Mouse (Mus musculus): ENCODE measurements around the gene Cops4.
A peak's percentile ranks its signal among the peaks of the same experiment; 100 is the strongest.

The Cops4 gene

DNA sequence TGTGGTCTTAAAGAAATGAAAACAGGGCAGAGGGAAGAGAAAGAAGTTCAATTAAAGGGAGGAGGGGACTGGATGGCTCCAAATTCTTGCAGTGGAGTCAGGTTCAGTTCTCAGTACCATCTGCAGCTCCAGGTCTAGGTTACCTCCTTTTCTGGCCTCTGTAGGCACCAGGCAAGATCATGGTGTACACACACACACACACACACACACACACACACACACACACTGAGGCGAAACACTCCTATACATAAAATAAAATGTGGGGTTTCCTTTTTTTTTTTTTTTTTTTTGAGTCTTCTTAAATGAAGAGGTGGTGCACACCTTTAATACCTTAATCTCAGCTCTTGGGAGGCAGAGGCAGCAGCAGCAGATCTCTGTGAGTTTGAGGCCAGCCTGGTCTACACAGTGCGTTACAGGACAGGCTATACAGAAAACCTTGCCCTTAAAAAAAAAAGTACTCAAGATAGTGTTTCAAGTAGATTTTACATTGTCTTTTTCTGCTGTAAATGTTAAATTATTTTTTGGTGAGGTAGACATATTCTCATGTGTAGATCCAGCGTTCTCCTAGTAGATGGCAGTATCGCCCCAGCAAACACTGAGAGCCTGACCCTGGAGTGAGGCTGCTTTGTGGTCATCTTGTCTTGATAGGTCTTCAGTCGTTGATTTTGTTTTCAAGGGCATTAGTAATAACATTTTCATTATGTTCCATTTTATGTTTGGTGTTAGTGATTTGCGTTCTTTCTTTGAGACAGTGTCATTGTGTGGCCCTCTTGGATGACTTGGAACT lies 28.4 kb downstream of the Cops4 start:
- DNase-seq (ENCODE audit: low read depth) = peak; percentile 29

DNA sequence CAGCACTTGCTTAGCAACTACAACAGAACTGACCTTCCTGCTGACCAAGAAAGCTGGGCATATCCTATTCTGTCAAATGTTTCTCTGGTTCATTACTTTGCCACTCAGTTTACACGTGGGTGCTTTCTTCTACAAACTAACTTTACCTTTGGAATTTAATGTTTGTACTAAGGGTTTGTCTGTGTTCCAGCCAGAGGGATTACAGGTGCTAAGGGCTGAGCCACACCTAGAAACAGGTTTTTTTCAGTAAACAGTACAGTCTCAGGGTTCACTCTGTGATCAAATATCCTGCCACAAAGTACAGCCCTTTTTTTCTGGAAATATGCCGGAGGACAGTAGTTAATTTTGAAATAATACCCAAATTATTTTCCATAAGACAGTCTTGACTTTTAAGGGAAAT lies 30.1 kb downstream of the Cops4 start:
- DNase-seq (ENCODE audit: low read depth) = no peak

DNA sequence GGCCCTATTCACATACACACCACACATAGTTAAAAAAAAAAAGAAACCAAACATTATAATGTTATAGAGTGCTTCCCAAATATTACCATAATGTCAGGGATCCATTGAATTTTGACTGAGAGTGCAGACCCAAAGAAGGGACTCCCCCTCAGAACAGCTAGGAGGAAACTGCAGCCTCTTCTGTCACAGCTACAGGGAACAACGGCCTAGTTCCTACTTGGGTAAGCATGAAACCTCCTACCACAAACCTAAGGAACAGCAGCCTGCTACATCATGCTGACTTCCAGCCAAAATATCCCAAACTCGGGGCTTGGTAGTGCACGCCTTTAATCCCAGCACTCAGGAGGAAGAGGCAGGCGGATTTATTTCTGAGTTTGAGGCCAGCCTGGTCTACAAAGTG lies 31.2 kb downstream of the Cops4 start:
- DNase-seq (ENCODE audit: low read depth) = no peak

DNA sequence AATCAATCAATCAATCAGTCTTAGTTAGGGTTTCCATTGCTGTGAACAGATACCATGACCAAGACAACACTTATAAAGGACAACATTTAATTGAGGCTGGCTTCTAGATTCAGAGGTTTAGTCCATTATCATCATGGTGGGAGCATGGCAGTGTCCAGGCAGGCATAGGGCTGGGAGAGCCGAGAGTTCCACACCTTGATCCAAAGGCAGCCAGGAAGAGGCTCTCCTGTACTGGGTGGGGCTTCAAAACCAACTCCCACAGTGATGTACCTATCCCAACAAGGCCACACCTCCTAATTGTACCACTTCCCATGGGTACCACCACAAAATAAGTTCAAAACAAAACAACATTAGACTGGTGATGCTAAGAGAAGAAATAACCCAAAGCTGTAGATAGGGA lies 32.0 kb downstream of the Cops4 start:
- DNase-seq (ENCODE audit: low read depth) = no peak

DNA sequence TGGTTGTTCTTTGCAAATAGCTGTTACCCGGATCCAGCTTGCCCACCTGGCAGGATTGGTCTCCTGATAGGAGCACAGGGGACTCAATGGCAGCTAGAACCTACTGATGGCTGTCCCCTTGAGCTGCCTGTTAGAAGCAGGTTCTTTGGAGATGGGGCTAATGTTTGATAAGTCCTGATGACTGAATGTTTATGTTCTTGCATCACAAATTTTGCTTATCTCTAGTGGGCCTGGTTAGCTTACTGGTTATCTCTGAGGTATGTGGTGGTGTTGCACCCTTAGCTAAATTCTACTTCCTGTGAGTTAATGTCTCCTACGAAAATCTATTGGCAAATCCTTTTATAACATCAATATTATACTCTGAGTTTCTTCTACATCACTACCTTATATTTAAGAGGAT lies 33.8 kb downstream of the Cops4 start:
- no peak for DNase-seq (ENCODE audit: low read depth)

DNA sequence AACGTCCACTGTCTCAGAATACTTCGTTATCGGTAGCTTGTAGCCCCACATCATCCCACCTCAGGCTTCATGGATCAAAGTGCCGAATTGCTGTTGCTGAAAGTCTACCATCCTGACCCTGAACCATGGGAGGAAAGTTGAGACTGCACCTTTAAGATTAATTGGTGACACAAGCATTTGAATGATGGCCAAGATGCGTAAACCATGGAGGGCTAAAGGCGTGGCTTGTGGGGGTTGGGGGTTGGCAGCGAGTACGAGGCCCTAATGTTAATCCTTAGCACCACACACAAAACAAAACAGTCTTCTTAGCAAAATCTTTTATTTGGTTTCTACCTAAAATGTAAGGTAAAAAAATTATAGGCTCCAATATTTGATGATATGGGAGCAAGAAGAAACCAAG lies 35.3 kb downstream of the Cops4 start:
- DNase-seq (ENCODE audit: low read depth) = no peak

DNA sequence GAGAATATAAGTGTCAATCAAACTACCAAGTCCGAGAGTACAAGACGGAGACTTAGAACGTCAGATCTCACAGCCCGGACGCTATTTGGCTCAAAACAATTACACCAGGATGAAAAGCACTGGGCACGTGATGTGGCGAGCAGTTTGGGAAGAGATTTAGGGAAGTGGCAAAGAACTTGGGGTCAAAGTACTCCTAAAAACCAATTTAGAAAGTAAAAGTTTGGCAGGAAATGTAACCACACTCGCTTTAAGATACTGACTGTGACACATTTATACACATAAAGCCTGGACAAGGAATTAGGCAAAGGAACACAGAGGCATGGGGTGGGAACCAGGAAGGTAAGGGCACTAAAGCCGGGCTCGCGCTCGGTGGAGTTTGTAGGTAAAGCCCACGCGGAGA lies 38.9 kb downstream of the Cops4 start:
- no peak for DNase-seq (ENCODE audit: low read depth)

DNA sequence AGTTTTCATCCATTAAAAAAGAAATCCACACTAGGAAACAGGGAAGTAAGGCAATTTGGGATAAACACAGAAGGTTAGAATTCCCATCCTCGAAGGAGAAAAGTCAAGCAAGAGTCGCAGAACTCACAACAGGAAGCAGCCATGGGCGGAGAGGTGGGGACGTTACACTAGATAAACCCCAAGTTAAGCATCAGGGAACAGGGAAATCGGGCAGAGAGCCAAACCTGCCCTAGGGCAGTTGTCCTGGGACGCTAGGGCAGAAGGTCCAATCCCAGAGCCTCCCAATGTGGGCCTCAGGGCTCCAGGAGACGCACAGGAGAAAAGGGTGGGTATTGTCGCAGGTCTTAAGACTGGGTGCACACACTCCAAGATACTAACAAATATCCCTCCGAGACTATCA lies 39.4 kb downstream of the Cops4 start:
- no peak for DNase-seq (ENCODE audit: low read depth)

DNA sequence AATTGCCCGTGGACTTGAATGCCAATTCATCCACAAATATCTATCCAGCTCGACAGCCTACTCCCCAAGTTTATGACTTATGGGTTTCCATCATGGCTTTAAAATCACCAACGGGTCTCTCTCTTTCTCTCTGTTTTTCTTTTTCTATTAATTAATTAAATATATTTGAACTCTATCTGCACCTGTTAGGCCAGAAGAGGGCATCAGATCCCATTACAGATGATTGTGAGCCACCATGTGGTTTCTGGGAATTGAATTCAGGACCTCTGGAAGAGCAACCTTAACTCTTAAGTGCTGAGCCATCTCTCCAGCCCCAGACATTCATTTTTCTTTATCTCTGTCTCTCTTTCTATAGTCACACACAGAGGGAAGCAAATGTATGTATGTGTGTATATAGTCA lies 40.7 kb downstream of the Cops4 start:
- no peak for DNase-seq (ENCODE audit: low read depth)

DNA sequence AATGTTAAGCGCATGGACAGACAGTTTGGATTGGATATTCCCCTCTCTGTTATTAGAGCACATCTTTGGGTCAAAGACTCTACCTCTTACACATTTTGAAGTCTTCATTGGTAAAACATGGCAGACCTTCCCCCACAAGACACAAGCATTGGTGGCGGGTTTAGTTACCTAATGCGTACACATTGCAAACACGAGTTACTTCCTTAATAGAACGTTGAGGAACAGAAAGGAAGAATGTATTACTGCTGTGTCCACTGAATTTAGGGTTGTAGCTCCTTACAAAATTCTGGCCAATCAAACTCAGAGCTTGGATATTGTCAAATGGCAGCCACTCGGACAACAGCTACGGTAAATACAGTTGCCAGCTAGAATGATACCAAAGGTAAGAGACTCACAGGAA lies 41.2 kb downstream of the Cops4 start:
- no peak for DNase-seq (ENCODE audit: low read depth)

DNA sequence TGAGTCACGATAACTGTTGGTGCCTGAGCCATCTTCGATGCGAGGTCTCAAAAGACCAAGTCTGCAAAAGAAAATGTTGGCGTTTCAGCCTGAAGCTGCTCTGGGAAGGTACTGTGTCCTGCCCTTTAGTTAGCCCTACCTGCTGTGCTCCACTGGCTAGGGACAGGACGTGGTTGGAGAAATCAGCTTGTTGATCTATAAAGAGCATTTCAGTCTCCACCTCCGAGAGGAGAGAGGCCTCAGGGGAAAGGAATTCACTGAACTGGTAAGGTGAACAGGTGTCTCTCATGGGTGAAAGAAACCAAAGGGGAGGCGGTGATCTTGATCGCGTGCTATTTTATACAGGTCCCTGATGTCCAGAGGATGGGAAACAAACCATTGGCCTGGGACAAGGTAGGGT lies 44.6 kb downstream of the Cops4 start:
- DNase-seq (ENCODE audit: low read depth) = no peak

DNA sequence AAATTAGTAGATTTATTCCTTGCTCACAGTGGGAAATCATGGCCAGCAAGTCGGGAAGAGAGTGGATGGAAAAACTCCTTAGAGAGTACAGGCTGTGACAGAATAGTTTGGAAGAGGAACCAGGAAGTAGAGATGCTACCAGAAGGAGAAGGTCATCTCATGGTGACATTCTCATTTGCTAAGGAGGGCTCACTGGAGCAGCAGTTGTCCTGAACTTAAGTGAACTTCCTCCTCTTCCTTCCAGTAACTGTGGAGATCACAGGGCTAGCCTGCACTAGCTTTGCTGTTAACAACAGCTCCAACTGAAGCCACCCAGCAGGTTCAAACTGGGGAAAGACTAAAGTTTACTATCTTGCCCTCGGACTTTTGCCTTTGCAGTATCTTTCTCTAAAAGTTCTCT lies 48.7 kb downstream of the Cops4 start:
- DNase-seq (ENCODE audit: low read depth) = no peak

DNA sequence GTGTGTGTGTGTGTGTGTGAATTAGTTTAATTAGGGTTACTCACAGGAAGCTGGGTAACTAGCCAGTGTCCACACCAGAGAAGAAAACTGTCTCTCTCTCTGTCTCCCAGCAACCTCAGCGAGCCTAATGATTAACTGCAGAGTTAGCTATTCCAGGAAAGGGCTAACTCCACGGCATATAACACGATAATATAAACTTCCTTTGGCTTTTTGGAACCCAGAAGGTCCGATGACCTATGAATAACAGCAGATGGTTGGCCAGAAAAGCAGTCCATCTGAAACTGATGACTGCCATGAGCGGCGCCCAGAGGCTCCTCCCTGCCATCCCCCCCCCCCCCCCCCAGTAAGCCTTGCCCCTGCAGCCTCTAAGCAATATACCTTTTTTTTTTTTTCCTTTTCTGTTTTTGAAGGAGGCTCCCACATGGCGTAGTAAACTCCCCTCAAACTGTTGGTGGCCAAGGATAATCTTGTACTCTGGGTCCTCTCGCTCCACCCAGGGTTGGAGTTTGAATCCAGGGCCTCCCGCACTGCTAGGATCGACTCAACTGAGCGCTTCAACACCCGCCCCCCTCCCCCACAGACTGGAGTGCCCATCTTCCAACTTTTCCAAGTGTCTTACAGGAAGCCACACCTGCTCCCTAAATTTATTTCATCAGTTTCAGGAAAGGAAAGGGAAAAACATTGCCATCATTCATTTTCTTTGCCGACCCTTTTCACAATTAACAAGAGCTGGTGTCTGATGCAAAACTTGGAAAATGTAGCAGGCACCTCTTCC lies 49.3 kb downstream of the Cops4 start:
- DNase-seq (ENCODE audit: low read depth) = no peak

DNA sequence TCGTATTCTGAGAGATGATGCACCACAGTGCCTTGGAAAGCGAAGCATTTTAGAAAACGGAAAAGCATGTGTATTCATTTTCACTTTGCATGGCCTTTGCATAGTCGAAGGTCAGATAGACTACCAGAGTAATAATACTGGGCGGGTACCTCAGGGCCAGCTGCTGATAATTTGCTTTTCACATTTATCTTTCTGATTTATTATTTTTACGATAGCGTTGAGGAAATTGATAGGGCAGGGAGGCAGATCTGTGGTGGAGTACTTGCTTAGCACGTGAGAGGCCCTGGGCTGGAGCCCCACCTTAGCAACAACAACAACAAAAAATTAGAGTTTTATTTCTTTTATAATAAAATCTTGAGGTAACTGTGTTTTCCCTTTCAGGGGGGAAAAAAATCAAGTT lies 50.1 kb downstream of the Cops4 start:
- no peak for DNase-seq (ENCODE audit: low read depth)

DNA sequence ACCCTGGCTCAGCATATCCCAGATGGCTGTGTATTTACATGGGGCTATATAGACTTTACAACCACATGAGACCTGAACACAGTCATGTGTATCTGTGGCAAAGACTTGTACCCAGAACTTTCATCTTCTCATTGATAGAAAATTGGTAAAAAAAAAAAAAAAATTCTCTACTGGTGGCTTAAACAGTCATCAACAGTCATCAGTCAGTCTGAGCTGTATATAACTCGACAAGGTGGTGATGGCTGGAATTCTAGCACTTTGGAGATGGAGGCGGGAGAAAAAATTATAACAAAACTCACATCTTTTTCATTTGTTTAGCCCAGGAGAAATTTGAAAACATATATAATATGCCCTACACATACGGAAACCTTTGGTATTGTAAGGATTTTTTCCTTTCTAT lies 50.7 kb downstream of the Cops4 start:
- DNase-seq (ENCODE audit: low read depth) = no peak

DNA sequence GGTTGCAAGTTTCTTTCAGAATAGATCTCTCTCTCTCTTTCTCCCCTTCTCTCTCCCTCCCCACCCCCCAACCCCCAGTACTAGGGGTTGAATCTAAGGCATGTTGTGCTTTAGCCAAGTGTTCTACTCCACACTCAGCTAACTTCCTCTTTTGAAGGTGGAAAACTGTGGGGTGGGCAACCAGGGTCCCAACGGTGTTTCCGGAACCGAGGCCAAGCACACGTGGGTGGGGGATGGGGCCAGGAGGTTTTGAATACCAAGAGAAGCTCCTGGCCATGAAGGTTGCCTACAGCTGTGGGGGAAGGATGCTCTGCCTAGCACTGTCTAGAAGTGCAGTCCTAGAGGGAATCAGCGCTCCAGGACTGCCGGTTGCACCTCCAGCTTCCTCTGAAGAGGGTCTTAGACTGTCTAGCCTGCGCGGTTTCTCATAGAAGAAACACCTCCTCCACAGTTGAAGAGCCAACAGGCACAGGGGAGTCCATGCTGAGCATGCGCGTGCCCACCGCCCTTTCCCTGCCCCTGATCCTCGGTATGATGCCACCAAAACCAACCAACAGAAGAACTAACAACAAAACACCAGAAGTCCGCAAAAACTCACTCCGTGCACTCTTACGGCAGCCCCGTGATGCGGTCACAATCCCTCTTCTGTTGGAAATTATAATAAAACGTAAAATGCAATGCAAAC lies 51.3 kb downstream of the Cops4 start:
- DNase-seq (ENCODE audit: low read depth) = peak; percentile 36

DNA sequence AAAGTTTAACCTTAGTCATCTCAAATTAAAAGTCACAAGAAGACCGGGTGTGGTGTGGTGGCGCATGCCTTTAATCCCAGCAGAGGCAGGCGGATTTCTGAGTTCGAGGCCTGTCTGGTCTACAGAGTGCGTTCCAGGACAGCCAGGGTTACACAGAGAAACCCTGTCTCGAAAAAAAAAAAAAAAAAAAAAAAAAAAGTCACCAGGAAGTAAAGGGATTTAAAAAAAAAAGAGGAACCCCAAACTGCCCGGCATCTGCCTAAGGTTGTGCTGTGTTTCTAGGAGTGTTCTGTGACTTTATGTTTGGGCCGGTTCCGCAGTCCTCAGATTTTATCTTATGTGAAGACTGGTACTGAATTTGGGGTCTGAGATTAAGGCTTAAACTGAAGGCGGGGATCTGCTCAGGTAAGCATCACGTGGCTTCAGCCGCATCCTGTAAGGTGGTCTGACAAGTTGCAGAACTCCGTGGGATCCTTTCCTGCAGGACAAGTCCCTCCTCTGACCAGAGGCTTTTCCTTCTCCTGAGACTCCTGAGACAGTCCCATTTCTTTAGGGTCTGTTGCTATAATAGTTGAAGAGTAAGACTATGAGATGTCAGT lies 52.0 kb downstream of the Cops4 start:
- DNase-seq (ENCODE audit: low read depth) = peak; percentile 27

DNA sequence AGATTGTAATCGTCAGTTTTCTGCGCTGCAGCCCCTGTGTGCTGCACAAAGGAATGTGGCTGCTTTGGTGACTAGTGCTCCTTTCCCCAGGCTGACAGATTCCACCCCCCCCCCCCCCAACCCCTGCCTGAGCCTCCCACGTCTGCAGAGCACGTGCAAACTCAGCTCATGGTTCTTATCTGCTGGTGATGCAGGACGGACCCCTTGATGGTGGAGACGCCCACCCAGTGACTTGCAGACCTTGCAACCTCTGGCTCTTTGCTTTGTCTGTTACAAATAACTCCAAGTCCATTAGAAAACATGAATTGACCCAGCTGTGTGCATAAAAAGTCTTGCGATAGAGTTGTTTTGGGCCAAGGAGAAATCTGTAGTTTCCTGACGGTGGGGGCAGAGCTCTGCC lies 52.6 kb downstream of the Cops4 start:
- no peak for DNase-seq (ENCODE audit: low read depth)

DNA sequence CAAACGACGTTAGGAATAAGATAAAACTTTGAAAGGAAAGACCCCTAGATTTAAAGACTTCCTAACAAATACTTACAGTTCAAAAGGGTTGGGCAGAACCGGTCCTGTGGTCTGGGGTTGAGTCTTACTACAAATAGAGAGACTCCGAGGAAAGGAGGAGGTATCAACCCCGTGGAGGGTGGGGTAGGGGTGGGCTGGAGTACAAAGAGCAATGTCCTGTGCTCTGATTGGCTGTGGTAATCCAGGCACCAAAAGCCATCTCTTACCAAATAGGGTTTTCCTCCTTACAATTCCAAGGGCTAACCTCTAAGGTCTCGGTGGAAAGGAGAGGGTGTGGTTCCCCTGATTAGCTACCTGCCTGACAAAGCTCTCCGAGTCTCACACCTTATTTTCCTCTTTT lies 54.0 kb downstream of the Cops4 start, which contains the start of gene Plac8:
TSS of gene Plac8 (minus strand) at position 177 of the 400 bp plus-strand sequence.
- no peak for DNase-seq (ENCODE audit: low read depth)

DNA sequence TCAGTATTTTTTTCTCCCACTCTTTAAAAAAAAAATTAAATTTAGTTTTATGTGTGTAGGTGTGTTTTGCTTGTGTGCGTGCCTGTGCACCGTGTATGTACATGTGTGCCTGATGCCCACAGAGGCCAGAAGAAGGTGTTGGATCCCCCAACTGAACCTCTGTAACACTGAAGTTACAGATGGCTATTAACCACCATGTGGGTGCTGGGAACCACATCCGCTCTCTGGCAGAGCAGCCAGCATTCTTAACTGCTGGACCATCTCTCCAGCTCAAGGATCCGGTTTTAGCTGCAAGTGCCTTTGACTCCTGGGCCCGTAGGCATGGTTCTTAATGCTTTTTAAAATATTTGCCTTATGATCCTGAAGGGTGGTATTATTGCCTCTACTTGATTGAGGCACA lies 55.1 kb downstream of the Cops4 start:
- peak; percentile 37 for DNase-seq (ENCODE audit: low read depth)

DNA sequence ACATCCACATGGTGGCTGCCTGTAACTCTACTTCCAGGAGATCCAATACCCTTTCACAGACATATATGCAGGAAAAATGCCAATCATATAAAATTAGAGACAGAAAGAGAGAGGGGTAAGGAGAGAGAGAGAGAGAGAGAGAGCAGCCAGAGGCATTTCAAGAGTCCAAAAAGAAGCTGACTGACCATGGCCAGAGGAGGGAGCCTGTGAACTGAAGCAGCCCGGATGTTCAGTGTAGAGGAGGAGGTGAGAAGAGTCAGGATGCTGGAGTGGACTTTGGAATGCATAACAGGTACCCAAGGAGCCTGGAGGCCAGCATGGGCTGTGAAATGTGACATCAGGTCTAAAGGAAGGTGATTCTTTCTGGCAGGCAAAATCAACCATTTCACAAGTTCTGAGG lies 56.7 kb downstream of the Cops4 start:
- DNase-seq (ENCODE audit: low read depth) = no peak

DNA sequence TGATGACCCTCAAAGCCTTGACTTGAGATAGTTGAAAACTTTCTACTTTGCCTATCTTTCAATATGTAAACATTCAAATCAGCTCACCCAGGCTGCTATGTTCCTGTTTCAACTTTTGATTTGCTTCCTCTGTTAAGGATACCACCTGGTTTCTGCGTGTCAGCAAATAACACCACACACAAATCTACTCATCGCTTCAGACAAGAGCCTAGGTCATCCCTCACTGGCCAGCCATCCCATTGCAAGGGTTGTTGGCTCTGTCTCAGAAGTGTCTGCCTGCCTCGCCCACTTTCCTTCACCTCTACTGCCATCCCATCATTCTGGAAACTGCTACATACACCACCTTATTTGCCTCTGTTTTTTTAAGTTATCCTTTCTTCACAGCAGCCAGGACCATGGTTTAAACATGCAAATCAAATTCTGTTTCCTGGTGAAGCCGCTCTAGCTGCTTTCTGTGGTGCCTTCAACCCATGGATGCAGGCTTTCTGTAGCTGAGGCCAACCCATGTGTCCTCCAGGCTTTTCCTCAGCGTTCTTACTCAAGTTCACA lies 60.8 kb downstream of the Cops4 start:
- no peak for DNase-seq (ENCODE audit: low read depth)

Data from naive thymus-derived CD4-positive, alpha-beta T cell, adult 2 months (primary cell).